Mouse (Mus musculus) gastrocnemius, adult 8-10 months (tissue): Measurements from ENCODE around the gene Gse1. TPM values are rescaled to one million over a fixed set of nuclear protein-coding genes. Genes with fewer than 3 reads are reported as not detected.
A peak's percentile ranks its signal among the peaks of the same experiment; 100 is the strongest.

Source experiments
- DNase-seq, 2 experiments: peaks; one replicate each; pipeline ENCODE4 v3.0.0; 2022; ENCODE audit warnings: low spot score in 2 of 2
- total RNA-seq, 4 experiments: library from RNA; stranded (reverse); gene quantifications; 2 replicates each; pipeline ENCODE4 v1.2.4; 2022

The Gse1 gene
- total RNA-seq, 4 experiments from 2014 or later, result 32.6 to 36.2 (median 34.6) TPM

- DNase-seq, result peak in 1 of 2 experiments; percentile 58
Measured at GRCm38 (mm10) chr8:120211345-120211744, 16.9 kb upstream of the Gse1 start.

DNA sequence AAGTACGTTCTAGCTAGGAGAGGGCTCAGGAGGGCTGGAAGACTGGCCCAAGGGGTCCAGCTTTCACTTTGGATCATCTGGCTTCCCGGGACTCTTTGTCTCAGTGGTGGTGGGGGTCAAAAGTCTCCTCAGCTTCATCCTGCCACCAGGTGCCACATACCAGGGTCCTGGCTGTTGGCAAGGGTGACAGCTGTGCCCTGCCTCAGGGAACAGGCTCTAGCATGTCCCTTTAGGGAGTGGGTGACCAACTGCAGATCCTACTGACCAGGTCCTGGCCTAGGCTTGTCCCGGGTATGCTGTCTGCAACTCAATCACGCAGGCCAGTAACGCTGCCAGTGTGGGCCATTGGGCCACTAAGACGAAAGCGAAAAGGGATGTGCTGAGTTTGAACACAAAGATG lies 15.7 kb upstream of the Gse1 start:
- DNase-seq, result no peak

DNA sequence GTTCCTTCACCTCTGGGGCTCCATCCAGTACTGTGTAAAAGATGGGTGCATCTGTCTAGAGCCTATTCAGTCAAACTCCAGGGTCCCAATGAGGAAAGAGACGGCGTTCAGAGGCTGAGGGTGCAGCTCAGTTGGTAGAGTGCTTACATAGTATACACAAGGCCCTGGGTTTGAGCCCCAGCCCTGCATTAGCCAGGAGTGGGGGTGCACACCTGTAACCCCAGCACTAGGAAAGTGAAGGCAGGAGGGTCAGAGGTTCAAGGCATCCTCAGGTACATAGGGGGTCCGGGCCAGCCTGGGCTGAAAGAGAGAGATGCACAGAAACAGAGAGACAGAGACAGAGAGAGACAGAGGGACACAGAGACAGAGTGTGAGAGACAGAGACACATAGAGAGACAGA lies 15.0 kb upstream of the Gse1 start:
- no peak for DNase-seq

GRCm38 (mm10) chr8:120213939-120214338 lies 14.3 kb upstream of the Gse1 start:
- DNase-seq, result peak; percentile 79 to 88

DNA sequence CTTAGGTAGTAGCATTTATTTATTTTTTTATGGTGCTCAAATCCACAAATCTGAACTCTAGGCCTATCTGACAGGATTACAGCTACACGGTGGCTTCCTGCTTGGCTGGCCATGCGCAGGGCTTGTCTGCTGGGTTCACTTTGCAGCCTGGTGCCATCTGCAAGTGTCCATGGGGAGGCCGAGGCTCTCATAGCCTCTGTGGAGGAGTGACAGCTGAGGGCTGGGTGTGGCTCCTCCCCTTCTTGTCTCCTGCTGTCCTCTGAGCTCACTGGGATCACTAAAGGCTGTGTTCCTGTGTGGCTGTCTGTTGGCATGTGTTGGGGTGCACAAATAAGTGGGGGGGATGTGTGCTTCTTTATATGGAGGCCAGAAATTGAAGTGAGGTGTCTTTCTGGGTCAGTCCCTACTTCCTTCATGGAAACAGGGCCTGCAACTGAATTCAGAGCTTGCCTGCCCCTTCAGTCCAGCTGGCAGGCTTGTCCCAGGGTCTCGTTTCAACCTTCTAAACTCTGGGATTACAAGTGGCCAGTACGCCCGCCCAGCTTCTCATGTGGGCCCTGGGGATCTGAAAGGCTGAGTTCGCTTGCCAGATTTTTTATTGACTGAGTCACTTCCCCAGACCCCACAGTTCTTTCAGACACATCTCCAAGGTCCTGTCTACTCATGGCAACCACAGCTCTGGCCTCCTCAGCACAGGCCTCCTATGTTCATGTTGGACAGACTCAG lies 12.7 kb upstream of the Gse1 start:
- DNase-seq, result peak in 1 of 2 experiments; percentile 76

GRCm38 (mm10) chr8:120216855-120217830 lies 11.1 kb upstream of the Gse1 start:
- no peak for DNase-seq

DNA sequence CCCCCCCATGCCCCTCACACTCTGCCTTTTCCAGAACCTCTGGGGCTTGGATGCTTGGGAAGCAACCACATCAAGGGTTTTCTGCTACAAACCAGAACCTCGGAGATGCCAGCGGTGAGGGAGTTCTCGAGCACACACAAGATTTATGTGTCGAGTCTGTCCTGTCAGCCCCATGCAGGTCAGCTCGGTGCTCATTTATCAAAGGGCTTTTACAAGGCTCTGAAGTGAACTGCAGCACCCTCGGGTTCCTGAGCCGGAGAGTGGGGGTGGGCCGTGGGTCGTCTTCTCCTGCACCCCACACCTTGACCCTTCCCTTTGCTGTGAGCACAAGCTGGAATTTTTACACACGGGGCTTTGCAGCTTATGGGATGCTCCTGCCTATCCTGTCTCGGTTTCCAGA lies 5.7 kb upstream of the Gse1 start:
- no peak for DNase-seq

DNA sequence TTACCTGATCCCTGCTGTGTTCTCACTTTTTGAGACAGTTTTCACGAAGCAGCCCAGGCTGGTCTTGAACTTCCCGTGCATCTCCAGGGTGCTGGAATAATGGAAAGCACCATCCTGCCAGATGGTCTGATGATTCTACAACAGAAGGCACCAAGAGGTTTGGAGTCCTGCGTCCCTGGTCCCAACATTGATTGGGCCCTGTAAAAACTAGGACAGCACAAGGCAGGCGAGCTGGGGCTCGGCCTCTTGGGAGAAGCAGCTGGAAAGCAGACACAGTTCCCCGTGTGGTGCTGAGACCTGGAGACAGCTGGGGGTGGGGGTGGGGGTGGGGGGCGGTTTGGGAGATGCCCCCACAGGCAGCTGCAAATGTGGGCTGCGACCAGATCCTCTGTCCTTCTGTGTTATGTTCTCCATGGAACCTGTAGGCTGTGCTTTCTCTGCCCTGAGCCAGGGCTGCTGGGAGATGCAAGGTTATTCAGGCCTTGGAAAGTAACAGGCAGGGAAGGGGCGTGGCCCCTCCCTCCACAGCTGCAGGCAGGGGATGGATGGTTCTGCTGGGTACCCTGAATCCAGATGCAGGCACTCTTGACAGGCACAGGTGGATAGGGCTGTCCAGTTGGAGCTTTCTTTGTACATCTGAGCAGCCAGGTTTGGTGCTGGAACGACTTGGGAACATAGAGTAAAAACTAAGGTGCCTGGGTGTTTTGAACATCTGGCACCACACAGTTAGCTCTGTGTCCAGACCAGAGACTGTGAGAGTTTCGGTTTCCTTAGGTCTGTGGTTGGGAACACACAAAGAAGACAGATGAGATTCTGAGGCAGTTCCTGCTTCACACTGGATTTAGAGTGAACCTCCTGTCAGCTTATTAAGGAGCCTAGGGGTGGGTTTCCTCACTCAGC lies 3.5 kb upstream of the Gse1 start:
- DNase-seq, result no peak

DNA sequence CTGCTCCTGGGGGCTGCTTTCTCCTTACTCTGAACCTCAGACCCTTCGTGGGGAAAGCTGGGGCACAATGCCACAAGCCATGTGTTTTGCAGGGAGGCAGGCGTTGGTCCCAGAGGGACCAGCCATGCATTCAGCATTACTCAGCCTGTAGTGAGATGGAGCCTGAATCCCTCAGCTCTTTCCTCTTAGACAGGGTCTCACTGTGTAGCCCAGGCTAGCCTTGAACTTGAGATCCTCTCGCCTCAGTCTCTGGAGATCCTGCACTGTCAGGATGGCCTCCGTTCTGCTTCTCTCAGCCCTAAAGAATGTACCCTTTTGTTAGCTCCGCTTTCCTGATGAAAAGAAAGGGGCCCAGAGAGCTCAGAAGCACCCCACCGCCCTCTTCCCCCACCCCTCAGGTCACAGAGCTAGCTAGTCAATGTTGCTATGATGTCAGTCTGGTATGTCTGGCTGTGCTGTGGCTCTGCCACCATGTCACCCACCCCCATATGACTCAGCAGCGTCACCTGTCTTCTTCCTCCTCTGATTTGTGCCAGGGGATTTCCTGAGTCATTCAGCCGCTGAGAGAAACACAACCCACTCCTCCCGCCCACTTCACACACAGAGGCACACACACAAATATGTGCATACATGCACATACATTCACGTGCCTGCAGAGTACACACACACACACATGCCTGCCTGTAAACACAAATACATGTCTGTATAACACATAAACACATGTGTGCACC lies 2.7 kb upstream of the Gse1 start:
- no peak for DNase-seq

DNA sequence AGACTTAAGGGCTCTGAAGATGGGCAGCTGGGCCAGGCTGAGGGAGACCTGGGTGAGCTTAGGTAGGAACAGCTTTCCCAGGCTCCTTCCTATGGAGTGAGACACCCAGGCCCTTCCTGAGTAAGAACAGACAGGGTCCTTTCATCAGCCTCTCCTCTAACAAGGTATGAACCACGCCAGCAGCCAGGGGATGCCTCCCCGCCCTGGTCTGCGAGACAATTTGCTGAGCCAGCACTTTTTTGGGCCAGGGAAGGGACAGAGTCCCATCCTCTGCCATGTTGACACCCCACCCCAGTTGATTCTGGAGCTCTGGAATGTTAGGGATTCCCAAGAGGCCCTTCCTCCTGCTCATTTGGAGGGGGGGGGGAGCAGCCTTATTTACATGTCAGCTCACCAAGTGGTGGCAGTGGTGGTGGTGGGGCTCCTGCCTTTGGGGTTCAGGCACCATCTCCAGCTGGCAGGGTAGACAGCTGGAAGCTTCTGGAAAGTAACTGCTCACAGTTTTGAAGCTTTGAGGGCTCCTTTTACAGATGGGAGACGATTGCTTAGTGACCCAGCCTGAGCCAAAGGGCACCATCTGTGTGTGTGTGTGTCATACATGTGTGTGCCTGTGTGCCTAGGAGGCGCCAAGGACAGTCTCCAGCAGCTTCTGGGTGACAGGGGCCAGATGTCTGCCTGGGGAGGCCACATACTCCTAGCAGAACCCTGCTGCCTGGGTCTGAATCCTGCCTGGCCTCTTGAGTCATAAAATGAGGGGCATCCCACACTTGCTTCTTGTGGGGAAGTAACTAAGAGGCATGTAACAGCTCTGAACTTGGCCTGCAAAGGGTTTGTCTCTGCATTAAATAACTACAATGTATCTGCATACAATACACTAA lies 1.3 kb upstream of the Gse1 start:
- no peak for DNase-seq

- DNase-seq, result no peak
Measured at GRCm38 (mm10) chr8:120227578-120227876, 729 bp upstream of the Gse1 start.

GRCm38 (mm10) chr8:120228781-120229573 lies 721 bp downstream of the Gse1 start:
- DNase-seq, result no peak

GRCm38 (mm10) chr8:120229574-120229916 lies 1.3 kb downstream of the Gse1 start:
- no peak for DNase-seq

- no peak for DNase-seq
Measured at GRCm38 (mm10) chr8:120230081-120230480, 1.8 kb downstream of the Gse1 start.

DNA sequence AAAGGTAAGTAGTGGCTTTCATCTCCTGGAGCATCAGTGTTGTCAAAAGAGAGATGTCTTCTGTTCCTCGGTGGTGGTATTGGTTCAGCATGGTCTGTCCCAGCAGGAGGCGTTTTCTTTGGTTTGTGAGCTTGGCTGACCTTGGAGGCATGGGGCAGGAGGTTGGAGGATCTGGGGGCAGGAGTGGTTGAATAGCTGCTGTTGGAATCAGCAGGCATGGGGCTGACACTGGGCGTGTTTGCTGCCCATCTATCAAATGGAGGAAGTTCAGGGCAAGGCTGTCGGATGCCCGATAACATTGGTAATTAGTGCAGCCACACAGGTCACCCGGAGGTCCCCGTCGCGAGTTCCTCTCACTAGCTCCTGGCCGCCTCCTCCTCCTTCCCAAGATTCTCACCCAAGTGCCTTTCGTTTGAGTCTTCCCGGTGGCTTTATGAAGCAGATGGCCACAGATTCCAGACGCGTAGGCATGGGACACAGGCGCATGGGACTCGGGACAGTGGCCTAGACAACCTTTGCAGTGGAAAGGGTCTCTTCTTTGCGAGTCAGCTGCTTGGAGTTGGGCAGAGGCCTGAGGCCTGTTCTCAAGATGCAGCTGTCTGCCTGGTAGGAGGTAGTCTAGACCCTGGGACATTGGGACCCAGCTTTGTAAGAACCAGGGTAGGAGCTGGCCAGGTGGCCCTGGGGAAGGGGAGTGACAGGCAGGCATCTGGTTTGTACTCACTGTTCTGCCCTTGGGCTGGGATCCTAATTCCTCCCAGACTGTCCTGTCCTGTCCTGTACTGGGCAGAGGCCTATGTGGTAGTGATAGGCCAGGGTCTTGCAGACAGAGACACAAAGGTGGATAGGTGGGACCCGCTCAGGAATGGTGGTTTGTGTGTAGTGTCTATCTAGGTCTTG lies 2.7 kb downstream of the Gse1 start:
- DNase-seq, result no peak

GRCm38 (mm10) chr8:120231870-120232269 lies 3.6 kb downstream of the Gse1 start:
- peak in 1 of 2 experiments; percentile 56 for DNase-seq

DNA sequence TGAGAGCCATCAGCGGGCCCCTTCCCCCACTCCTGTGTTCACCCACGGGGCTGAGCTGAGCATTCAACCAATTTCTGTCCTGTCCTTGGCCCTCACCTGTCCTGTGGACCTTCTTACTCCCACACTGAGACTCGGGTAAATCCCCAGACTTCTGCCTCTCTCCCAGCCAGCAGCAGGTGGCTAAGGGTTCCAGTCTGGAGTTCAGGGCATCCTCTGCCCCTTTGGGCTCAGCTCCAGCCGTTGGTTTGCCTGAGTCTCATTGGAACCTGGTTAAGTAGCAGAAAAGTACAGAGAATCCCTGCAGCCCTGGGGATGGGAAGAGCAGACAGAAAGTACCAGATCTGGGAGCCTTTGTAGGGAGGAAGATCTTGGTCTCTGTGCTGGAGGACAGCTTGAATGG lies 4.1 kb downstream of the Gse1 start:
- DNase-seq, result no peak

- no peak for DNase-seq
Measured at GRCm38 (mm10) chr8:120232913-120233312, 4.7 kb downstream of the Gse1 start.
